Mouse (Mus musculus): ENCODE measurements at regions not wholly inside any gene's neighbourhood (a gene's known extent, or its start where the extent isn't known, plus 50 kb on each side); places are given as distances from the start of the nearest gene placed in this dataset.

- DNase-seq (ENCODE audit: extremely low spot score, low read depth, low spot score), result no peak
Observed at GRCm38 (mm10) chr14:73730796-73731195, 69.8 kb downstream of the Gm21750 start.

GRCm38 (mm10) chr14:73732161-73732560 lies 71.1 kb downstream of the Gm21750 start:
- DNase-seq (ENCODE audit: extremely low spot score, low read depth, low spot score), result no peak

GRCm38 (mm10) chr14:73750790-73751189 lies 89.8 kb downstream of the Gm21750 start:
- DNase-seq (ENCODE audit: extremely low spot score, low read depth, low spot score), result no peak

GRCm38 (mm10) chr14:73759986-73760385 lies 99.0 kb downstream of the Gm21750 start:
- DNase-seq (ENCODE audit: extremely low spot score, low read depth, low spot score), result no peak

GRCm38 (mm10) chr14:73772964-73773363 lies 111.9 kb downstream of the Gm21750 start:
- no peak for DNase-seq (ENCODE audit: extremely low spot score, low read depth, low spot score)

- no peak for DNase-seq (ENCODE audit: extremely low spot score, low read depth, low spot score)
Observed at GRCm38 (mm10) chr14:73773810-73774209, 112.8 kb downstream of the Gm21750 start.

- peak; percentile 37 for DNase-seq (ENCODE audit: extremely low spot score, low read depth, low spot score)
Observed at GRCm38 (mm10) chr14:73776066-73776465, 115.0 kb downstream of the Gm21750 start.

GRCm38 (mm10) chr14:73807169-73807568 lies 146.1 kb downstream of the Gm21750 start:
- no peak for DNase-seq (ENCODE audit: extremely low spot score, low read depth, low spot score)

- no peak for DNase-seq (ENCODE audit: extremely low spot score, low read depth, low spot score)
Observed at GRCm38 (mm10) chr14:73838890-73839289, 177.9 kb downstream of the Gm21750 start.

GRCm38 (mm10) chr14:73861782-73862181 lies 200.8 kb downstream of the Gm21750 start:
- DNase-seq (ENCODE audit: extremely low spot score, low read depth, low spot score), result no peak

GRCm38 (mm10) chr14:73874337-73874736 lies 213.3 kb downstream of the Gm21750 start:
- no peak for DNase-seq (ENCODE audit: extremely low spot score, low read depth, low spot score)

GRCm38 (mm10) chr14:73875916-73876315 lies 214.9 kb downstream of the Gm21750 start:
- no peak for DNase-seq (ENCODE audit: extremely low spot score, low read depth, low spot score)

GRCm38 (mm10) chr14:73878267-73878666 lies 217.2 kb downstream of the Gm21750 start:
- no peak for DNase-seq (ENCODE audit: extremely low spot score, low read depth, low spot score)

GRCm38 (mm10) chr14:73878866-73879419 lies 217.9 kb downstream of the Gm21750 start:
- no peak for DNase-seq (ENCODE audit: extremely low spot score, low read depth, low spot score)

- DNase-seq (ENCODE audit: extremely low spot score, low read depth, low spot score), result no peak
Observed at GRCm38 (mm10) chr14:73891451-73891850, 230.4 kb downstream of the Gm21750 start.

GRCm38 (mm10) chr14:73894844-73895243 lies 233.8 kb downstream of the Gm21750 start:
- DNase-seq (ENCODE audit: extremely low spot score, low read depth, low spot score), result no peak

GRCm38 (mm10) chr14:73895266-73895665 lies 234.2 kb downstream of the Gm21750 start:
- no peak for DNase-seq (ENCODE audit: extremely low spot score, low read depth, low spot score)

GRCm38 (mm10) chr14:73899078-73899477 lies 238.1 kb downstream of the Gm21750 start:
- no peak for DNase-seq (ENCODE audit: extremely low spot score, low read depth, low spot score)

GRCm38 (mm10) chr14:73902085-73902713 lies 241.2 kb downstream of the Gm21750 start:
- no peak for DNase-seq (ENCODE audit: extremely low spot score, low read depth, low spot score)

GRCm38 (mm10) chr14:73913756-73914448 lies 252.9 kb downstream of the Gm21750 start:
- DNase-seq (ENCODE audit: extremely low spot score, low read depth, low spot score), result no peak

GRCm38 (mm10) chr14:73915990-73916389 lies 255.0 kb downstream of the Gm21750 start:
- DNase-seq (ENCODE audit: extremely low spot score, low read depth, low spot score), result no peak

GRCm38 (mm10) chr14:73931095-73931494 lies 270.1 kb downstream of the Gm21750 start:
- no peak for DNase-seq (ENCODE audit: extremely low spot score, low read depth, low spot score)

Measured in hindlimb bud, embryonic 11.5 days (tissue).